Mouse (Mus musculus) kidney, adult 18-20 months (tissue): ENCODE results near the gene Ccdc38.

Experiments used
- DNase-seq: peaks from one replicate; pipeline ENCODE4 v3.0.0; 2021

Ccdc38 gene

GRCm38 (mm10) chr10:93611419-93612007 lies 71.1 kb downstream of the Ccdc38 start:
- peak; percentile 43 for DNase-seq

- no peak for DNase-seq
Observed at GRCm38 (mm10) chr10:93614850-93615249, 74.4 kb downstream of the Ccdc38 start.

- no peak for DNase-seq
Observed at GRCm38 (mm10) chr10:93620438-93621179, 80.2 kb downstream of the Ccdc38 start.

- DNase-seq, result peak; percentile 67
Observed at GRCm38 (mm10) chr10:93623725-93624124, 83.3 kb downstream of the Ccdc38 start.

GRCm38 (mm10) chr10:93624151-93624550 lies 83.7 kb downstream of the Ccdc38 start:
- DNase-seq, result no peak

- no peak for DNase-seq
Observed at GRCm38 (mm10) chr10:93630310-93630709, 89.9 kb downstream of the Ccdc38 start.

- DNase-seq, result no peak
Observed at GRCm38 (mm10) chr10:93632086-93632485, 91.7 kb downstream of the Ccdc38 start.

- DNase-seq, result no peak
Observed at GRCm38 (mm10) chr10:93633563-93633962, 93.1 kb downstream of the Ccdc38 start.
